Mouse (Mus musculus): ENCODE measurements around the gene Pibf1. TPM values are rescaled to one million over a fixed set of nuclear protein-coding genes. Genes with fewer than 3 reads are reported as not detected.

The Pibf1 gene
- polyA plus RNA-seq, 1 experiment from 2014 or later: 26.3 TPM

GRCm38 (mm10) chr14:99266749-99267148 is 167.5 kb downstream of the Pibf1 start:
- WGBS: 74% methylated on average over 5 of the region's 5 CpGs

GRCm38 (mm10) chr14:99274056-99274455 is 174.8 kb downstream of the Pibf1 start:
- peaks cover 7% of the 10 kb centered on the region; the same call in 1 of the 2 replicates for H3K27me3 ChIP-seq
- no peak overlapping the region for H3K27ac ChIP-seq
- 71% methylated on average over 2 of the region's 2 CpGs for WGBS
- no peak overlapping the region for H3K9ac ChIP-seq (replicated peaks)
- ATAC-seq (ENCODE audit: insufficient number of reproducible peaks, insufficient read depth, low FRiP score, low TSS enrichment, low read depth): no peak
- no peaks in the 10 kb centered on the region for H3K36me3 ChIP-seq
- H3K4me1 ChIP-seq (replicated peaks): 0 out of 2 replicates have a peak, but pooled peaks cover 4% of the 10 kb centered on the region
- no peak overlapping the region for H3K4me3 ChIP-seq (replicated peaks)
- no peaks in the 10 kb centered on the region for H3K9me3 ChIP-seq
- H3K4me2 ChIP-seq: no peak overlapping the region

More at GRCm38 (mm10) chr14:99266749-99267148, 167.5 kb downstream of the Pibf1 start:
- Histone ChIP-seq H3K27ac (no peak overlapping the region), H3K4me2 (no peak overlapping the region), H3K9me3 (no peaks in the 10 kb centered on the region), H3K4me1 (replicated peaks) (no peaks in the 10 kb centered on the region), H3K27me3 (no peaks in the 10 kb centered on the region), H3K36me3 (no peaks in the 10 kb centered on the region), H3K4me3 (replicated peaks) (no peak overlapping the region), H3K9ac (replicated peaks) (no peak overlapping the region)
- ATAC-seq (ENCODE audit: insufficient number of reproducible peaks, insufficient read depth, low FRiP score, low TSS enrichment, low read depth): no peak

DNA sequence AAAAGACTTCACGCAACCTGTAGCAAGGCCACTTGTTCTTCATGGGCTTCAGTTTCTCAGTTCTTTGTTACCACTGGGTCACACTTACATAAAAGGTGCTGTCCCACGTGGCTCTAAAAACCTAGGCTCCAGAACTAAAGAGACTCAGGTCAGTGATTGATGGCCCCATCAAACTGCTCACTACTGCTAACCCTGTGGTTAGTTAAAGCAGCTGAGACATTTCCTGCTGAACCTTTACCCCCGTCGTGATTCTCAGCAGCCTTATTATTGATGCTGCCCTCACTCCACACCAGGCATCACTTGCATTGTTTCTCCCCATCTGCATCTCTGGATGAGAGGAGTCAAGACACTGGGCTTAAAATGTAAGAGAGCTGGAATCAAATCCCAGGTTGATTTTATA is 176.6 kb downstream of the Pibf1 start:
- Histone ChIP-seq H3K9ac (replicated peaks) (no peak overlapping the region), H3K27me3 (peaks cover 12% of the 10 kb centered on the region; the same call in 1 of the 2 replicates), H3K4me3 (replicated peaks) (no peak overlapping the region), H3K27ac (no peak overlapping the region), H3K4me2 (no peak overlapping the region), H3K36me3 (no peaks in the 10 kb centered on the region), H3K9me3 (no peaks in the 10 kb centered on the region), H3K4me1 (replicated peaks) (0 out of 2 replicates have a peak, but pooled peaks cover 4% of the 10 kb centered on the region)
- ATAC-seq (ENCODE audit: insufficient number of reproducible peaks, insufficient read depth, low FRiP score, low TSS enrichment, low read depth): no peak
- WGBS: 10% methylated on average over 4 of the region's 4 CpGs

- Histone ChIP-seq H3K27me3 (peaks cover 12% of the 10 kb centered on the region; the same call in 1 of the 2 replicates), H3K4me3 (replicated peaks) (no peak overlapping the region), H3K9ac (replicated peaks) (no peak overlapping the region), H3K9me3 (no peaks in the 10 kb centered on the region), H3K27ac (no peak overlapping the region), H3K36me3 (no peaks in the 10 kb centered on the region), H3K4me2 (no peak overlapping the region), H3K4me1 (replicated peaks) (0 out of 2 replicates have a peak, but pooled peaks cover 4% of the 10 kb centered on the region)
- no peak for ATAC-seq (ENCODE audit: insufficient number of reproducible peaks, insufficient read depth, low FRiP score, low TSS enrichment, low read depth)
- WGBS: 26% methylated on average over 9 of the region's 9 CpGs
Observed at GRCm38 (mm10) chr14:99278312-99278711, 179.1 kb downstream of the Pibf1 start.

DNA sequence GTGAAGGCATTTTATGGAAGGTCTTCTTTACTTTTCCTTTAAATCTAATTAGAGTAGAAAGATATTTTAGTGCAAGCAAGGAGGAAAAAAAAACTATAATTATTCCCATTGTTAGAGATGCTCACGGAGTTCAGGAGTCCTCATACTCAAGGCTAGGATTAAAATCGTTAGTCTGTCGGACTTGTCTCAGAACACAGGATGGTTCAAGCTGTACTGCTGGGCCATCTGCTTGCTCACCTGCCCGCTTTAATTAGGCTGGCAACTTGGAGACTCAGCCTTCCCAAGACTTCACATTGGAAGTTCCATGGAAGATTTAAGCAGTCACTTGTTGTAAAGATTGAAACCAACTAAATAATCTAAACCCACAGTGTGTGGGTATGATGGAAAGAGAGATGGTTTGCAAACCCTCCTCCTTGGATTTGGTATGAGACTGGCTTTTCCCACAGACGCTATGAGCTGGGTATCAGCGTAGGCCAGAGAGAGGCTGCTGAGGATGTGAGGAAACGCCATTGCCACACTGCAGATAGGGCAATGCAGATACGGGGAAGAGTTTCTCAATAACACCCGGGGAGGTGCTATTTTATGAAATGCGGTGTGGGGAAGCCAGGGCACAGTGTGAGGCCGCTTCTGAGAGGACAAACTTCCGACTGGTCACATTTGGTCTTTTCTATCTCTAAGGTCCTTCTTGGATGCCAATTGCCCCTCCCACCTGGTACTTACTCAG is 179.7 kb downstream of the Pibf1 start:
- no peak for ATAC-seq (ENCODE audit: insufficient number of reproducible peaks, insufficient read depth, low FRiP score, low TSS enrichment, low read depth)
- Histone ChIP-seq H3K4me2 (no peak overlapping the region), H3K9ac (replicated peaks) (no peak overlapping the region), H3K4me1 (replicated peaks) (0 out of 2 replicates have a peak, but pooled peaks cover 4% of the 10 kb centered on the region), H3K4me3 (replicated peaks) (no peak overlapping the region), H3K36me3 (no peaks in the 10 kb centered on the region), H3K27ac (no peak overlapping the region), H3K27me3 (peaks cover 12% of the 10 kb centered on the region; the same call in 1 of the 2 replicates), H3K9me3 (no peaks in the 10 kb centered on the region)
- WGBS: 43% methylated on average over 12 of the region's 12 CpGs

DNA sequence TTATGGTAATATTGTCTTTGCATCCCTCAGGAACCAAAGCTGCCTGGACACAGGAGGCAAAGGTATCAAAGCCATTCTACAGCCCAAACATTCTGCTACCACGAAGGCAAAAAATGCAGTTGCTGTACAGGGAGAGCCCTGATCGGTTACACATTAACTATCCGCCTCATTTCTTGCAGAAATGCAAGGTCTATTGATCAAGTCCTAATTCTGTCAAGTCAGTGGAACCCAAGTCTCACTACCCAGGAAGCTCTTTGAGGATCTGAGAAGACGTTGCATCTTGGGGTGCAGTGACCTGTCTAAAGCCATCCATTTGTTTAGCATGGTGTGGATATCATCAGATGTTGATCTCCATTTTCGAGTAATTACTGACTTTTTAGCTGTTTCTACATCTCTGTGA is 181.2 kb downstream of the Pibf1 start:
- no peaks in the 10 kb centered on the region for H3K36me3 ChIP-seq
- no peak overlapping the region for H3K9ac ChIP-seq (replicated peaks)
- no peak overlapping the region for H3K4me2 ChIP-seq
- H3K4me3 ChIP-seq (replicated peaks): no peak overlapping the region
- H3K4me1 ChIP-seq (replicated peaks): 0 out of 2 replicates have a peak, but pooled peaks cover 4% of the 10 kb centered on the region
- ATAC-seq (ENCODE audit: insufficient number of reproducible peaks, insufficient read depth, low FRiP score, low TSS enrichment, low read depth): no peak
- 0 out of 2 replicates have a peak, but pooled peaks cover 5% of the 10 kb centered on the region for H3K27me3 ChIP-seq
- no peaks in the 10 kb centered on the region for H3K9me3 ChIP-seq
- no peak overlapping the region for H3K27ac ChIP-seq
- 84% methylated on average over 5 of the region's 5 CpGs for WGBS

- no peak overlapping the region for H3K4me3 ChIP-seq (replicated peaks)
Observed at GRCm38 (mm10) chr14:99280825-99281433, 181.7 kb downstream of the Pibf1 start.

GRCm38 (mm10) chr14:99285486-99285885 is 186.3 kb downstream of the Pibf1 start:
- Histone ChIP-seq H3K27me3 (no peaks in the 10 kb centered on the region), H3K36me3 (no peaks in the 10 kb centered on the region), H3K4me2 (no peak overlapping the region), H3K4me3 (replicated peaks) (no peak overlapping the region), H3K27ac (no peak overlapping the region), H3K4me1 (replicated peaks) (no peaks in the 10 kb centered on the region), H3K9ac (replicated peaks) (no peak overlapping the region), H3K9me3 (no peaks in the 10 kb centered on the region)
- no peak for ATAC-seq (ENCODE audit: insufficient number of reproducible peaks, insufficient read depth, low FRiP score, low TSS enrichment, low read depth)
- WGBS: 86% methylated on average over 4 of the region's 4 CpGs

More at GRCm38 (mm10) chr14:99280825-99281433, 181.7 kb downstream of the Pibf1 start:
- no peak for ATAC-seq (ENCODE audit: insufficient number of reproducible peaks, insufficient read depth, low FRiP score, low TSS enrichment, low read depth)
- 67% methylated on average over 5 of the region's 5 CpGs for WGBS
- Histone ChIP-seq H3K9ac (replicated peaks) (no peak overlapping the region), H3K4me2 (no peak overlapping the region), H3K4me1 (replicated peaks) (0 out of 2 replicates have a peak, but pooled peaks cover 1% of the 10 kb centered on the region), H3K9me3 (no peaks in the 10 kb centered on the region), H3K27me3 (0 out of 2 replicates have a peak, but pooled peaks cover 5% of the 10 kb centered on the region), H3K36me3 (no peaks in the 10 kb centered on the region), H3K27ac (no peak overlapping the region)

GRCm38 (mm10) chr14:99292176-99292575 is 193.0 kb downstream of the Pibf1 start:
- no peak overlapping the region for H3K9ac ChIP-seq (replicated peaks)
- 90% methylated on average over 5 of the region's 5 CpGs for WGBS
- H3K9me3 ChIP-seq: no peaks in the 10 kb centered on the region
- no peak overlapping the region for H3K4me3 ChIP-seq (replicated peaks)
- H3K36me3 ChIP-seq: no peaks in the 10 kb centered on the region
- H3K27me3 ChIP-seq: no peaks in the 10 kb centered on the region
- no peak for ATAC-seq (ENCODE audit: insufficient number of reproducible peaks, insufficient read depth, low FRiP score, low TSS enrichment, low read depth)
- no peak overlapping the region for H3K4me2 ChIP-seq
- H3K27ac ChIP-seq: no peak overlapping the region
- no peaks in the 10 kb centered on the region for H3K4me1 ChIP-seq (replicated peaks)

- ATAC-seq (ENCODE audit: insufficient number of reproducible peaks, insufficient read depth, low FRiP score, low TSS enrichment, low read depth): no peak
- Histone ChIP-seq H3K27ac (no peak overlapping the region), H3K9ac (replicated peaks) (no peak overlapping the region), H3K4me2 (no peak overlapping the region), H3K9me3 (no peaks in the 10 kb centered on the region), H3K4me1 (replicated peaks) (0 out of 2 replicates have a peak, but pooled peaks cover 2% of the 10 kb centered on the region), H3K36me3 (no peaks in the 10 kb centered on the region), H3K4me3 (replicated peaks) (no peak overlapping the region), H3K27me3 (peaks cover 4% of the 10 kb centered on the region)
- WGBS: 88% methylated on average over 8 of the region's 8 CpGs
Observed at GRCm38 (mm10) chr14:99294424-99294823, 195.2 kb downstream of the Pibf1 start.

- ATAC-seq (ENCODE audit: insufficient number of reproducible peaks, insufficient read depth, low FRiP score, low TSS enrichment, low read depth): no peak
- Histone ChIP-seq H3K36me3 (no peaks in the 10 kb centered on the region), H3K27ac (no peak overlapping the region), H3K9ac (replicated peaks) (no peak overlapping the region), H3K4me3 (replicated peaks) (no peak overlapping the region), H3K4me1 (replicated peaks) (0 out of 2 replicates have a peak, but pooled peaks cover 3% of the 10 kb centered on the region), H3K9me3 (no peaks in the 10 kb centered on the region), H3K27me3 (peaks cover 10% of the 10 kb centered on the region), H3K4me2 (no peak overlapping the region)
- WGBS: 64% methylated on average over 15 of the region's 15 CpGs
Observed at GRCm38 (mm10) chr14:99295606-99296341, 196.6 kb downstream of the Pibf1 start.

Data from limb, embryonic 12.5 days (tissue).